Mouse (Mus musculus) thymus, adult 18-20 months (tissue): ENCODE measurements around the gene Zfp385c.
"Not testable (repeated sequence)": the region's sequence is repeated elsewhere in the genome, so short reads cannot be mapped to it uniquely, and the experiment has no call there.

Experiments used
- DNase-seq, 2 experiments: peaks; one replicate each; pipeline ENCODE4 v3.0.0; 2022; ENCODE audit warnings: mixed read lengths in 2 of 2

The Zfp385c gene

DNA sequence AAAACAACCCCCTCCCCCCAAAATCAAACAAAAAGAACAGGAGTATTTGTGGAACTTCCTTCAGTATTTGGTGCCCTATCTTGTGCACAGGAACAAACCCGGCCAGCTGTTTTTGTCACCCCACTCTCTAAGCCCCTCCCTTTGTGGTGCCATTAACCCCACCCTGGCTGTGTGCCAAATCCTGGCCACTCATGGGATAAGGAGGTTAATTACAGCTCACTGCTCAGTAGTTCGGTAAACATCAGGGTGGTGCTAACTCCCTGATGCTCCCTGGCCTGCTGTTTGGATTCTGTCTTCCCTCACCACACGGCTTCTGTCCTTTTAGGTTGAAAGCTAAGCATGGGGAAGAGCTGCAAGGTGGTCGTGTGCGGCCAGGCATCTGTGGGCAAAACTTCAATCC is 68.4 kb downstream of the Zfp385c start:
- no peak for DNase-seq

DNA sequence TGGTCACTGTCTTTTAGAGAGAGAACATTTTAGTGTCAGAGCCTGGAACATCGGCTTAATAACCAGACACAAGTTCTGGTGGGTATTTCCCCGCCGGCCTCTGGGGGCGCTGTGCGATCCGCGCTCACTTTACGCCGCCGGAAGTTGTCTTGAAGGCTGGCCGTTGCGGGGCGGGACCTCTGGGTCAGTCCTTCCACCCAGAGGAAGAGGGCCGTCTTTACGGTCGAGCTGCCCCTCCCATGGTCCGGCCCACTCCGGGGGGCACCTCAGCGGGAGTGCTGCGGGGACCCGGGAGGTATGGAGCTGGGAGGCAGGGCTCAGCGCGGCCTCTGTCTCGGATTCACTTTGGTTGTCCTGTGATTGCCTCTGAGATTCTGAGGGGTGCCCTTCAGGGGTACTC is 69.5 kb downstream of the Zfp385c start:
- DNase-seq: peak; percentile 88 to 91

DNA sequence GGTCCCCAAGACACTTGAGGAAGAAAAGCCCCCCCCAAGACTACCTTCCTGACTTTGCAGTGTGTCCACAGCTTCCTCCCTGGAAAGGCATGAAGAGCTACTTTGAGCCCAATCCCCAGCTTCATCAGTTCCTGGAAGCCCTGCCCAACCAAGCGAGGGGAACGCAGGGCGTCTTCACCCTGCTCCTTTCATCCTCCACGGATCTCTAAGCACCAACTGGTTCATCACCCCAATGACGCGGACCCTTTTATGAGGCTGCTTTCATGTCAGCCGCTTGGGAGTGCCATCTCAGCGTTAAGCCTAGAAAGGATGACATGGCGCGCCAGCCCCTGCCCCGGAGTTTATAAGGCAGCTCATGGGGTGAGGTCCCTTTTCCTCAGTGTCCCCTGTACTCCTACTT is 72.3 kb downstream of the Zfp385c start, which contains the start of gene Dnajc7:
Dnajc7 (minus strand) TSS at position 187 of the 400 bp plus-strand sequence.
- DNase-seq: no peak

DNA sequence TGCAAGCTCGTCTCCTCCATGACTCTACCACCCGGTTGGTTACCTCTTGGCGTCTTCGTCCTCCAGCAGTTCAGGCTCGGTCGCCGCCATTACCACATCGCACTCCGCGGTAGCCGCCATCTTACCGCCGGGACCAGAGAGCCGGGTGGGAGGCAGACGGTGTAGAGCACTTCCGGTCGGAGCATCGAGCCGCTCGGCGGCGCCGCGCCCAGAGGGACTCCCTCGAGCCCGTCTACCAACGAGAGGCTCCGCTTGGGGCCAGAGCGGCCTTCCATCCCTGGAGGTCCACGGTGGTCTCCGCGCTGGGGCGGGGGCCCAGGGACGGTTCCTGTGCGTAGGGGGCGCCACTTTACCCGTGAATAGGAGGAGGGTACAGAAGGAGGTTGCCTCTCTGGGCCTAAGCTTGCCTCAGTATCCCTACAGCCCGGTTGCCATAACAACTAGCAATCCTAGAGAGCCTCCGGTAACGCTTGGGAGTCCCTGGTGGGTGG is 72.7 kb downstream of the Zfp385c start:
- DNase-seq: peak; percentile 96 to 97

DNA sequence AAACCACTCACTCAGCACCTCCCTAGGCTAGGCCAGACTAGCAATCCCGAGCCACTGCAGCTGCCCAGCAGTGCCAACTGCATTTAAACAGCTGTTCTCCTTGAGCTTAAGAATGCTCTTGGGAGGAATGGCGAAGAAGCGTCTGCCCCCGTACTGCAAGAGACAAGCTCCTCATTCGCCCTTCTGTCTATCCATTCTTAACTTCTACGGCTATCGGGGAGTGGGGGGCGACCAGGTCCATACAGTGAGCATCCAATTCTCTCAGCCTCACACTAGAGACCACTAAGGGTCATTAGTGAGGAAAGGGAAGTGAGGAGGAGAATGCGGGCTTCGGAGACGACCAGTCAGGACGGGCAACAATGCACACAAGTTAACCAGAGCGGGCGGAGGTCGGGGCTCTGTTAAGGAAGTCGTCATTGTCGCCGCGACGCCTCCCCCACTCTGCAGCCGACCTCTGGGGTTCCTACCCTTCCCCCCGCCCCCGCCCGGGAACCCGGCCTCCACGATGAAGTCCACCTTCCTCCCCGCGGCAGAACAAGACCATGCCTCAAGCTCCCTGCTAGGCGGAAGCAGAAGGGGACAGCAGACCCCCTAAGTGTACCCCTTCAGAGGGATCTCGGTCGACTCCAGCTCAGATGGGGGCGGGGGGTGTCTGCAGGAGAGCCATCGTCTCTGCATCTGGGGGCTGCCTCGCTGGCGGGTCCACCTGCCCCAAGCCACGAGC is 73.3 kb downstream of the Zfp385c start, which contains the start of gene Nkiras2:
Nkiras2 (plus strand) TSS at position 484 of the 724 bp plus-strand sequence.
- DNase-seq: peak; percentile 70 to 77

DNA sequence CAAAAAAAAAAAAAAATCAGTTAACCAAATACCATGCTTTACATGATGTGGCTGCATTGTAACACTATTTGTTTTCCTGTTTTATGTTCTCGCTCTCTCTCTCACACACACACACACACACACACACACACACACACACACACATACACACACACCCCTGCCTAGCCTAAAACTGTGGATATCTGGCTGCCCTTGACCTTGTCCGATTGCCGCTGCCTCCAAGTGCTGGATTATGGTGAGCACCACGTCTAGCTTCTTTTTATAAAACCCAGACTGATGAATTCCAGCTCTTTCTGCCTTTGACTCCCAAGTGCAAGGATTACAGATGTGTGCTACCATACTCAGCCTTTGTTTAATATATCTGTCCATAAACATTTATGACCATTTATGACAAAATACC is 74.8 kb downstream of the Zfp385c start:
- DNase-seq: no peak

DNA sequence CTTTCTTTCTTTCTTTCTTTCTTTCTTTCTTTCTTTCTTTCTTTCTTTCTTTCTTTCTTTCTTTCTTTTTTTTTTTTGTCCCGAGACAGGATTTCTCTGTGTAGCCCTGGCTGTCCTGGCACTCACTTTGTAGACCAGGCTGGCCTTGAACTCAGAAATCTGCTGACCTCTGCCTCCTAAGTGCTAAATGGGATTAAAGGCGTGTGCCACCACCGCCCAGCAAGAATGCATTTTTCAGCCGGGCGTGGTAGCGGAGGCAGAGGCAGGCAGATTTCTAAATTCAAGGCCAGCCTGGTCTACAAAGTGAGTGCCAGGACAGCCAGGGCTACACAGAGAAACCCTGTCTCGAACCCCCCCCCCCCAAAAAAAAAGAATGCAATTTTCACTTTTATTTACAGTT is 75.4 kb downstream of the Zfp385c start:
- not testable (repeated sequence) for DNase-seq

DNA sequence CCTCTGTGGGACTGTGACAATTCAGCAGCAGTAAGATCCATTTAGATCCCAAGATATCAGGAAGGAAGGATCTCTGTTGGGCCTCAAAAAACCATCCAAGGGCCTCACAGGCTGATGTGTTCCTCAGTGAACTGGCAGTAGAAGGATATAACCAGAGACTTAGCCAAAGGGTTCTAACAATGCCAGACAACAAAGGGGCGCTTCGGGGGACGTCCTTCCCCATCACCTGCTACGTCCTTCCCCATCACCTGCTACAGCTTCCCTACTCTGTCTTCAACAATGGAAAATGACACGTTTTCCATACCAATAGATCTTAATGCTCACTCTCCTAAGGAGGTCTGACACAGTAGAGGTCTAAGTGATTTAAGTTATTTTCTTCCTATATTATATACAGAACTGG is 75.9 kb downstream of the Zfp385c start:
- DNase-seq: no peak

DNA sequence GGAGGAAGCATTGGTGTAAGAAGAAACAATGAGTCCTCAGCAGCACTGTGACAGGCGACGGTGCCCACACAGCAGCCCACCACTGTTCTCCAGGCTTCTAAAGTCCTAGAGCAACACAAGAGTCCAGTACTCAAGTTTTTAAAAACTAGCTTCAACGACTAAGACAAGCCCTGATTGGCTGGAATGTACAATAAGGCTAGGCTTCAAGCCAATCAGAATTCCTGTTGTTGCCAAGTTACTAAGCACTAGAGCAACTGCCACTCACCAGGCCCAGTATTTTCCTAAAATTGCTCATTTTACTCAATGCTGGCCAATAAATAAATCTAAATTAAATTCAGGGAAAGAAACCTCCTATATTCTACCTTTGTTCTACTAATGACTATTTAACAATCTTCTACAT is 79.0 kb downstream of the Zfp385c start:
- no peak for DNase-seq

DNA sequence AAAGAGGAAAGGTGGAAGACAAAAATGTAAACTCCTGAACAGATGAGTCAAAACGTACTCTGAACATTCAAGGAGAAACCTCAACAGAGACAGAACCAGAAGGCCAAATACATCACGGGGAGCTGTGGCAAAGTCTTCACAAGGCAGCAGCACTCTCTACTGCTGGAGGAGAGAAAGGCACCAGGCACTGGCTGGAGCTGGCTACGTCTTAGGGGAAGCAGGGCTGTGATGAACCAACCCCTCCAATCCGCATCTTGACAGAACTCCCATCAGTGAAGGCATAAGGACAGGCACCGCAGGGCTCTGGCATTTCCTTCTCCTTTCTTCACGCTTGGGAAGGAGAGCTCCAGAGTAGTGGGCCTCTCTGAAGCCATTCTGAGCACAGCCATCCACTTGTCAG is 80.6 kb downstream of the Zfp385c start:
- no peak for DNase-seq

DNA sequence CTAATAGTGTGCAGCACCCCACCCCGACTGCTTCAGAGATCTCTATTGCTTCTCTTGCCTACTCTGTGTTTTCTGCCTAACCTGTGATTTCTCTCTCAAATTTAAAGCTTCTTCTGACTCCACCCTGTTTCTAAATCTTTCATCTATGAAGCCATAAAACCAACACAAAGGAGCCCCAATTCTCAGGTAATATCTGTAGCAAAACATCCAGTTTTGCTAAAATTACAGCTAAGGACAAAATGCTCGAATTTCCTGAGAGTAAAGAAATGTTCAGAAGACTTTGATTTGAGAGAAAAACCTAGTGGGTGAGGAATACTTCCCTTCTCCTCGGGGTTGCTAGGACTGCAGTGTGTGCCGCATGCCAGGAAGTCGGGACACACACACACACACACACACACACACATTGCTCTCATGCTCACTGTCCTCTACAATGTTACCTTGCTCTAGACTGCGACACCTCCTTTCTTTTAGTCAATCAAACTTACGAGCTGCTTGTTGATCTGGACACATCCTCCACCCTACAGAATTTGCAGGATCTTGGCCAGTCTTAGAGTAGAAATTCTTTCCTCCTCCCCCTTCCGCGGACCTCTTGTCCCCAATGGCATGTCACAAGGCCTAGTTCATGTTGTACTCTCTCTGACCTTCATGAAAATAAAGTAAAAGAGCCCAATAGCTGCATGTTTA is 82.1 kb downstream of the Zfp385c start:
- no peak for DNase-seq

DNA sequence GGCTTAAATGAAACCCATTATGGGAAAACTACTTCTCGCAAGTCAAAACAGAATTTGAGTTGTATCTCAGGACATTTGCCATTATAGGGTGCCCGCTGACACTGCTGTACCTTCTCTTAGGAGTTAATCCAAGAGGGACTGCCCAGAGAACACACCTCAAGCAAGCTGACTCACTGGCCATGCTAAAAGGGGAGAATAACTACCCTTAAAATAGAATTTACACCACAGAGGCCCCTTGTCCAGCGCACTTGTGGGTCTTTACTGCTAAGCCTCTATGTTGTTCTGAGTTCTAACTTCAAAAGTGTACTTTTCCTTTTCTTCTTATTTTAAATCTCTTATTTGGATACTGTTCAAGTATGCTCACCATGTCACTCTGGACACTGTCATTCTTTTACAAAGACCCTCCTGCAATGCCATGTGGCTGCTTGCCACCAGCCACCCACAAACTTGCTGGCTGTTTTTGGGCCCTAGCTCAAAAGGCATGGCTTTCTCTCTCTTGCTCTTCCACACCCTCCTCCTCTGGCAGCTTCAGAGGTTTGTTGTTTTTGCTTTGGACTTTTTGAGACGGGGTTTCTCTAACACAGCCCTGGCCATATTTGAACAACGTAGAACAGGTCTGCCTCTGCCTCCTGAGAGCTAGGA is 82.8 kb downstream of the Zfp385c start:
- no peak for DNase-seq

DNA sequence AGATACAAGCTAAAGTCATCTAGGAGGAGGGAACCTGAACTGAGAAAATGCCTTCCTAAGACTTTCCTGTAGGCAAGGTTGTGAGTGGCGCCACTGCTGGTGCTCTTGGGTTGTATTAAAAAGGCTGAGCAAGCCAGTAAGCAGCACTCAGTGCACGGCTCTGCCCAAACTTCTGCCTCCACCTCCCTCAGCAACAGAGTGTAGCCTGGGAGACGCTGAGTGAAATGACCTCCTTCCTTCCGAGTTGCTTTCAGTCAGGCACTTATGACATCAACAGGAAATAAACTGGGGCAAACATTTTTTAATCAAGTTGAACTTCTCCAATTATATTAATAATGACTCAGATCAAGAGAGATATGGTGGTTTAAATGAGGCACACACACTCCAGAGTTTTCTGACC is 83.5 kb downstream of the Zfp385c start:
- no peak for DNase-seq

DNA sequence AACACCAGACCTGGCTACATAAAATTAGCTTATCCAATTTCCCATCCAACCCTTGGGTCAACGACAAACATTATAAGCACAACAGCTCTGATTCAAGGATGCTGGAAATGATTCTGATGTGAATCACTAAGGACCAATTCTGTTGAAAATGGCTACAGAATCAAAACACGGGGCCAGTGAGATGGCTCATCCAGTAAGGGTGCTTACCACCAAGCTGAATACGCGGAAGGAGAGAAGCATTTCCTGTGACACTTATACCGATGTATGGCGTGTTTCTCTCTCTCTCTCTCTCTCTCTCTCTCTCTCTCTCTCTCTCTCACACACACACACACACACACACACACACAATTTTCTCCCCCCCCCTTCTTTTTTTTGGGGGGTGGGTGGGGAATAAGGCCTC is 85.1 kb downstream of the Zfp385c start:
- DNase-seq: no peak

DNA sequence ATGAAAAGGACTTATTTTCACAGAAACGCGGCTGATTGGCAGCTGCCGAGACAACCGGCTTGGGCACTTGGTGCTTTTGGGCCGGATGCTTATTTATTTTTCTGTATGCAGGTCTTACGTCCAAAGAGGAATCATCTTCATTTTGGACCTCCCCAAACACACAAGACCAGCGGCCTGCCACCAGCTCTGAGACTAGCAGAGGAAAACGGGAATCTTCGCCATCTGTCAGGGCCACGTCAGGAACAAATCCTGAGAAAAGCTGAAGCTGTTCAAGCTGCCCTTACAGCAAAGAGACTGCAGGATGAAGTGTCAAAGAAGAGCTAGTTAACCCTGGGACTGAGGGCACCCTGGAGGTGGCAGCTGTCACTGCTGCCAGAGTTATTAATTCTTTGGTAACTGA is 86.8 kb downstream of the Zfp385c start:
- DNase-seq: no peak

DNA sequence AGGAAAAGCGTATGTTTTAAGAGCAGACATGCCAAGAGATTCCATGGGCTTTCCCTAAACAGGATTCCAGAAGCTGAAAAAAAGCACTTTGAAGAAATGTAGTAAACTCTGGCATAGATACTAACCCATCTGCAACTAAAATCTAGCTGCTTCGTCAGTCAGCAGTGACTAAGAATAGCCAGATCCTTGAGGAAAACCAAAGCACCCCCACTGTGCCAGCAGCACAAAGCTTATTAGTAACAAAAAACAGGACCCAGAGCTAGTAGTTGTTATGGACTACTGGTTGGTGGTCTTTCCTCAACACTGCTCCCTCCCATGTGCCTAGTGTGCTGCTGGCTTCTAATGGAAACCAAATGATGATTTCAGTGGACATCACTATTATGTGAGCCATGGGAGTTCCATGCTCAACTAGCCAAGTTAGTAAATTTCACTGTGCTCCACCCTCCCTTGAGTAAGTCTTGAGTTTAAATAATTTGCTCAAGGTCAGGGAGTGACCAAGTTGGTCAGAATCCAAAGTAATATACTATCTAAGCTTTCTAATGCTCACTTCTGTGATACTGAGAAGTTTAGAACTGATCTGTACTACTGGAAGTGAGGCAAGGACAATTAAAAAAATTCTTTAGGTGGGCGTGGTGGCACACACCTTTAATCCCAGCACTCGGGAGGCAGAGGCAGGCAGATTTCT is 87.8 kb downstream of the Zfp385c start:
- DNase-seq: no peak

DNA sequence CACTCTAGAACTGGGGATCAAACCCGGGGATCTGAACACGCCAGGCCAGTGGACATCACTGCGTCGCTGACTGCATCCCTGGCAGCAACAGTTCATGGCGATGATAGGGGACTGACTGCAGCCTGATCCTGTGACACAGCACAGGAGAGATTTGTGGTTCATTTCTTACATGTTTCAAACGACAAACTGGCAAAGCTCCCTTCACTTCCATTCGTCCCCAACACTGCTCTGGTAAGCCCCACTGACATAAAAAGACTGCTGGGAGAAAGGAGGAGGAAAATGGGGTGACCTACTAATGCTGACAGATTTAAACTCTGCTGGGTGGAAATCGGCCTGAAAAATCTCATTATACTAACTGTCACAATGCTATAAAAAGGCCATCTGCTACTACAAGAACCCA is 88.4 kb downstream of the Zfp385c start:
- no peak for DNase-seq

DNA sequence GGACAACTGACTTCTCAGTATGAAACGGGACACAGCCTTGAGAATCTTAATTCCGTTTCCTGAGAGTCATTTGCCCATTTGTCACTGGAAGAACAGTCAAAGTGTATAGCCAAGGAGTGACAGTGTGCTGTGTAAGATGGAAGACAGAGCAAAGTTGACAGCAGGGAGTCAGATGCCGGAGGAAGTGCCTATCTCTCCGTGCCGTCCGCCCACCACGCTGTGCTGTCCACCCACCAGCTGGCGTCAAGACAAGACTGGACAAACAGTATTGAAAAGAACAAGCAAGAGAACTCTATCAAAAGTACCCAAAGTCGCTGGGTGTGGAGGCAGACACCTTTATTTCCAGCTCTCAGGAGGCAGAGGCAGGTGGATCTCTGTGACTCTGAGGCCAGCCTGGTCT is 89.1 kb downstream of the Zfp385c start:
- DNase-seq: no peak

DNA sequence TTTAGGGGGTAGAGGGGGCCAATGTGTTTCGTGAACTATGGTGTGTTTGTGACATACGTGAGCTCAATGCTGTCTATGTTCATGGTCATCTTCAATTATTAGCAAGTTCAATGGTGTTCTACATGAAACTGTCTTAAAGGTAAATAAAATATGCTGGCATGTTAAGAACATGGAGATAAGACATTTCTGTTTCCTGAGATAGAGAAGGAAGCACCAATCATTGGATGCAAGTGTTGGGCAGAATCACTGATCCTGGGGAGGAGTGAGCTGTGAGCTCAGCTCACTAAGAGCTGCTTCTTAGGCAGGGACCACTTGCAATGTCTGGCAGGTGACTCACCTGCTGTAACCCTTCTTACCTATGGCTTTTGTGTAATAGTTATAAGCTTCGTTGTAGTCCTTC is 90.9 kb downstream of the Zfp385c start:
- DNase-seq: no peak

DNA sequence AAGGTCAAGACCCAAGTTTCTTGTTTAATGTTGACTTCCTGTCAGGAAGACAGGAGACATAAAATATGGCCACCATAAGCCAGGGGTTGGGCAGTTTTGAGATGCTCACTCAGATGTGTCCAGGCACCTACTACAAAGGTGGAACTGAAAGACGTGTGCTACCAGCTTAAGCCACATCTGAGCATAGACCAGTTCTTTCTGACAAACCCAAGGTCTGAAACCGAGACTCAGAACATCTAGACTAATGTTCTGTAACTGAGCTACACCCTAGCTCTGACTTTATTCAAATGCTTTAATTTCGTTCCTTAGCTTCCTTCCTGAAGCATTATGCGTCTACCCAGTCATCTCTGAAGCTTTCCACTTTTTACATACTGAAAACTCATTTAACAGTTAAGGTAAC is 94.2 kb downstream of the Zfp385c start:
- no peak for DNase-seq

DNA sequence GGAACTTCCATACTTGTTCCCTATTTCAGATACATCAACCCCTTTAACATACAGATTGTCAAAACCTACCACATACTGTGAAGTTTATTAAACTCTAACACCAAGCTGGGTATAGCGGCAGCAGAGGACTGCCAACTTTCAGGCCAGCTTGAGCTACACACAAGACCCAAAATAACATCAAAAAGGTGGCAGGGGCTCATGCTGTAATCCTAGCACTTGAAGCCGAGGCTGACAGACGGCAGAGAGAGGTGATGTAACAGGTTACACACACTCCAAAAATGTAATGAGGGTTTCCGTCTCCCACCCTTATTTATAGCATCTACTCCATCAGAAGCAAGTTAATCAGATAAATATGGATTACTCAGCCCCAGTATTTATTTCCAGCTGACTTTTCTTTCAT is 96.7 kb downstream of the Zfp385c start:
- DNase-seq: no peak

DNA sequence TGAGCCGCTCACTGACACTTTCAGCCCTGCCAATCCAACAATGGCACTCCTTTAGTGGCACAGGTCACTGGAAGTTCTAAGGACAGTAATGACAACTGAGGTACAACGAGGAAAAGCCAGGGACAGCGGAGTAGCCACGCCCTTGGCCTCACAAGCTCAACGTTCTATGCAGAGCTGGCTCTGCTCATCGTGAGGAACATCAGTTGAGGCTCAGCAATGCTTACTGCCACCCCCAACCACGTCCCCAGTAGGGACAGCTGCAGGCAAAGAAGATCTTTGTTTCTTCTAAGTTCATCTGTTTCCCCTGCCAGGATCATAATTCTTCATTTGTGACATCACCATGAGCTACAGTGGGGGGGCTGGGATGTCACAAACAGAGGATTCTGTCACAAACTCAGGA is 97.6 kb downstream of the Zfp385c start:
- no peak for DNase-seq

DNA sequence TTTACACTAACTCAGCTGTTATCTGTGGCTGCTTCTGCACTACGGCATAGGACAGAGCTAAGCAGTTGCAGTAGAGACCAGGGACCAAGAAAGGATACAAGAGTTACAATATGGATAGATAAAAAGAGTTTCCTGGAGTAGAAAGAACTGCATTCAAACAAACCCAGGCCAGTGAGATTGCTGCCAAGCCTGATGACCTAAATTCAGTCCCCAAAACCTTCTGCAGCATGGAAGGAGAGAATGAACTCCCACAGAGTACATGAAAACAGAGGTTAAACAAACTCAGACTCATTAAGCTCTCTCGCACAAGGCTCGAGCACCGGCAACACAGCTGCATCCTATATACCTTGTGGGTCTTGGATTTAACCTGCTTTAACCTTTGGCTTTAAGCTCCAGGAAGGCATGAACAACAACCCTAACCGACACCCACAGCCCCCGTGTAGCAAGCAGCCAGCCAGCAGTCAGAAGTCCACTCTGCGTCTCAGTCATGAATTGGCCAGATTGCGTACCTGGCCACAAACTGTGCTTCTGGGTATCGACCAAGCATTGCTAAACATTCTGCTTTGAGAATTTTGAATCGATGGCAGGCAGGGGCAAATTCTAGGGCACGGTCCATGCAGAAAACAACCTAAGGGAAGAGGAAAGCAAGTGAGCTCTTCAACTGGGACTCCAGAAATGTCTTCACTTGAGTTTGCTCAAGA is 99.8 kb downstream of the Zfp385c start:
- DNase-seq: no peak
